Mouse (Mus musculus) cerebellum, postnatal 25 days (tissue): ENCODE results near the gene Gzf1.
A peak's percentile ranks its signal among the peaks of the same experiment; 100 is the strongest.

ENCODE experiments used
- DNase-seq, 2 experiments: peaks; one replicate each; pipeline ENCODE4 v3.0.0; 2021; ENCODE audit warnings: mixed read lengths in 2 of 2

Gzf1 gene

DNA sequence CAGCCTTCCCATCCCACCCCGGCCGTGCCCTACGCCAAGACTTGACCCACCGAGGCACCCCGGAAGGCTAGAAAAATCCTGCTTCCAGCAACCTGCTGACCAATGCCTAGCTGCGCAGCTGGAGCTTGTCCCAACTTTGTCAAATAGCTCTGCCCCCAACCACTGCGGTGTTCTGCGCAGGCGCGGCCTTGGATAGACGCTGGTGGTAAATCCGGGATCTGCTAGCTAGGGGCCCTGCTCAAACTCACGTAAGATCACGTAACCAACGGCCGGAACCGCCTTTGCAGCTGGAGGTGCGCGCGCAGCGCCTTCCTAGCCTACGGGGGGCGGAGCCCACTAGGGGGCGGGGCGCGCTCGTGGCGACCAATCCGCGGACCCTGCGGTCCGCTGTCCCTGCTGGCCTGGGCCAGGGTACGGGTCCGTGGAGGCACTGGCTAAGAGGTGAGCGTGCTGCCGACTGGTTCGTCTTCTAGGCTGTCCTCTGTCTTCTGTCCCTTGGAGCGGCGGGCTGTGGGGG, at the start of gene Gzf1:
TSS of gene Gzf1 (plus strand) at position 249 of the 517 bp plus-strand sequence.
- DNase-seq: peak; percentile 99 to 100

DNA sequence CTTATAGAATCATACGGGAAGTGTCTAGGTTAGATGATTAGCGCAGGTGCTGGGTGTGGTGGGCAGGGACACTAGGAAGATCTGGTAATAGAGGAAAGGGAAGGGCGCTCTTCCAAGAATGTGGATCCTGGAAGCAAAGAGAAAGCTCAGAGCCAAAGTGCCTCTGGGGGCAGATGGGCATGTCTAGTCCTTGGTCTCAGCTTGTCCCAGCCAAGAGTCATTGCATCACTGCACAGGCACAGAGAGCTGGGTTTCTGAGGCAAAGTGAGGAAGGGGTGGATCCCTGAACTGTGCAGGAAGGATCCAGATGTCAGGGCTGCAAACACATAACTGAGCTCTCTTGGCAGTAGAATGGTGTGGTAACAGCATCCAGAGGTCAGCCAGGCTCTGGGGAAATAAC, 49.2 kb upstream of the Gzf1 start:
- no peak for DNase-seq

DNA sequence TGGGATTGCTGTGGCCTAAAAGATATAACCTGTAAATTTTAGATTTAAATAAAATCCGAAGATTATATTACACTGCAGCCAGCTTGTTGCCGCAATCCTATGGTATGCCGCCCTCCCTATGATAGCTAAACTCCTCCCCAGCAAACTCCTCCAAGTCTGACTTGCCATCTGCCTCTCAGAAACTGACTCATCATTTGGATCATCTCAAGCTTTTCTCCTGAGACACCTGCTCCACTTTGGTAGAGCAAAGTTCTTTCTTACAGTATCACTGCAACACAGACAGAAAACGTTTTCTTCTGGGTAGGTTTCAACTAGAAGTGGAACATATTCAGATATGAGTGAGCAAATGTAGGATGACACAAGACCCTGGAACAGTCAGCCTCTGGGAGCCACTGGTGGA, 46.4 kb upstream of the Gzf1 start:
- DNase-seq: no peak

DNA sequence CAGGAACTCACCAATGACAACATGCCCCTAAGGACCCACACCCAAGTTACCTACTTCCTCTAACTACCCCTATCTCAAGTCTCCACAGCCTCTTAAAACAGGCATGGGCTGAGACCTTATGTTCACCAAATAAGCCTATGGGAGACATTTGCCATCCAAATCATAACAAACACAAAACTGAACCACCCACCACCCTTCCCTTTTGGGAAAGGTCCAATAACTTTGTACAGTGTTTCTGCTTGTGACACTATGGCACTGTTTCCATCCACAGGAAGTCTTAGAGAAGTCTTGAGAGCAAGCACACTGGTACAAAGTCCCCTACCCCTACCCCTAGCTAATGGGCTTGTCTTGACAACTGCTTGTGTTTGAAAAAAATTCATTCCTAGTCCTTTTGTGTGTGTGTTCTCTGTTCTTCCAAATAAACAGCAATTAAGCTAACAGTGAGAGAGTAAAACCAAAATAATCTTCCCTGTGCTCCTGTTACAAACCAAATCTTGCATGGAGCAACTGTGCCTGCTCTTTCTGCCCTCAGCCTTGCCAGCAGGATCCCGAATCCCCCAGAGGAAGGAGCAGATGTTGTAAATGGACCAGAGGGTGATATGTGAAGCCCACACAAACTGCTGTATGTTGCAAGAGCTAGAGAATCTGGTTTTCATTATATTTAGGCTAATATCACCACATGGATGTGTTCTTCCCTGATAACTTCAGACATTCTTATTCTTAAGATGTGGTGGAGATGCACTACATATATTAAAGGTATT, 38.0 kb upstream of the Gzf1 start:
- no peak for DNase-seq

DNA sequence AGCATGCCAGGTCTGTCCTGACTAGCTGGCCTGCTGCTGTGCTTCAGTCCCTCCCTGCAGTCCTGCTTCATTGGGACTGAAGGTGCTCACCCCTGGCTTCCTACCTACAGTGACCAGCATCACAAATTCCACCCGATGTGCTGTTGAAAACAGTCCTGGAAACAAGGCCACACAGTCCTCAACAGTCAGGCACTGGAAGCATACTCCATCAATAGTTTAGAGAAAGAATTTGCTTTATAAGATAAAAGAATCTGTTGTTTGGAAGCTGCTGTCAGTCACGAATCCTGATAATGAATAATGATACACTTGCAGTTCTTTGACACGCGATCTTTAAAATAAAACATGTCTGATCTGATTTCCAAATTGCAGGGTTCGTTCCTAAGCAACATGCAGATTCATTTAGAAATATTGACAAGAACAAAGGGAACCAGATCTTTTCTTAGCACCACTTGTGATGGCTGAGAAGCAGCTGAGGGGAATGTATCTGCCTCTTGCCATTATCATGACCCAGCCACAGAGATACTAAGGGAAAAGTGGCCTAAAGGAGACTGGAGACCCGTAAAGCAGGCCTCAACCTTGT, 36.3 kb upstream of the Gzf1 start:
- no peak for DNase-seq

DNA sequence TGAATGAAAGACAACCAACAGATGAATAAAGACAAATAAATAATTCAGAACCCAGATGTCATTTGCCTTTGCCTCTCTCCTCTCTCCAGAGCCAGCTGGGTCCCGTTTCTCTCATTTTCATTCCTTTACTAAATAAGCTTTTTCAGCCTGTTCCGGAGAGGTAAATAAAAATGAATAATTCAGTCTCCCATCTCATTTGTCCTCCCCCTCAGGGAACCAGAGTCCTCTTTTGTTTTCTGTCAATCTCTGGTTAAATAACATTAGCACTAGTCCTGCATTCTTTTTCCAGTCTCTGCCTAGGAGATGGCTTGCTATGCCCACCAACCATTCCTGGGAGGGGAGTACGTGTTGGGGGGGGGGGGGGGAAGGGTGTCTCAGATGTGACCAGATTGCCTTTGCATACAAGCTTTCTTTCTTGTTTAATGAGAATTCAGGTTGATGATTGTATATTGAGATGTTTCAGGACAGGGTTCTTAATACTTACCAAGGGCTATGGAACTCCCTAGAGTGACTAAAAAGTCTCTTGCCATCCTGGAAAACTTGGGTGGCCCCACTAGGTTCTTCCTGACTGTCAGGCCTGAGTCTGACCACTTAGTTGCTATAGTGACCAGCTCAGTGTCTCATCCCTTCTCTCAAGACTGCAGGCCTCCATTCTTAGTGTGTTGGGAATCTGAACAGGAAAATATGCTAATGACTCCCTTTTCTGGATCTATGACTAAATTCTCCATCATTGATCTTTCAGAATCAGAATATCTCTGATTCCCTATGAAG, 30.1 kb upstream of the Gzf1 start:
- DNase-seq: no peak

DNA sequence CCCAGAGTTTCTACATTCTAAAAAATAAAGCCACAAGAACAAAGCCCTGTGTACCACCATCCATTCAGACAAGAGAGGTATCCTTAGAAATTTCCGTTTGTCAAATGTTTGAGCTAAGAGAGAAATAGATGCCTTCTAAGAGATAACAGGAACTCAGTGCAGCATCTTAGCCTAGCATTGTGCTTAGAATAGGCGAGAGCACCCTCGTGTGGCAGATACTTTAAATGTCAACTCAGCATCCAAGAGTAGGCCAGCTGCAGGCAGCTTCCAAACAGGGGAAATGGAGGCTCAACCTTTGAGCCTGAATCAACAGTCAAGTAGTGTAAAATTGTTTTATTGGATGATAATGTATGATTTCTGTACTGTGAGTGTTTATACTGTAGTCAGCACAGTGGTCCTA, 25.9 kb upstream of the Gzf1 start:
- peak; percentile 39 to 70 for DNase-seq

DNA sequence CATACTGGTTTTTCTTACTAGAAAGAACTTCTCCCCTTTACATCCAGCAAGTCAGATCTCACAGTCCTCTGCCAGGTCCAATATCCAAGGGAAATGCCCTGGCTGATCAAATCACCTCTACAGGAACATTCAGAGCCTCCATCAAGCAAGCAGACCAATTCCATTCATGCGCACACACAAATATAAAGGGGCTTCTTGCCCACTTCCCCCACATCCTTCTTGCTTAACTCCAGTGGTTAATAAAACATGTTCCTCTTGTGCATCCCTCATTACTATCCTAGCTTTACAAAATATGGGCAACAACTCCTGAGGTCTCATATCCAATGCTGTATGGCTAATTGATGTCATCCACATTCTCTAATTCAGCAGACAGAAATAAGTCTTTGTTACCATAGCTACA, 17.4 kb upstream of the Gzf1 start:
- DNase-seq: no peak

DNA sequence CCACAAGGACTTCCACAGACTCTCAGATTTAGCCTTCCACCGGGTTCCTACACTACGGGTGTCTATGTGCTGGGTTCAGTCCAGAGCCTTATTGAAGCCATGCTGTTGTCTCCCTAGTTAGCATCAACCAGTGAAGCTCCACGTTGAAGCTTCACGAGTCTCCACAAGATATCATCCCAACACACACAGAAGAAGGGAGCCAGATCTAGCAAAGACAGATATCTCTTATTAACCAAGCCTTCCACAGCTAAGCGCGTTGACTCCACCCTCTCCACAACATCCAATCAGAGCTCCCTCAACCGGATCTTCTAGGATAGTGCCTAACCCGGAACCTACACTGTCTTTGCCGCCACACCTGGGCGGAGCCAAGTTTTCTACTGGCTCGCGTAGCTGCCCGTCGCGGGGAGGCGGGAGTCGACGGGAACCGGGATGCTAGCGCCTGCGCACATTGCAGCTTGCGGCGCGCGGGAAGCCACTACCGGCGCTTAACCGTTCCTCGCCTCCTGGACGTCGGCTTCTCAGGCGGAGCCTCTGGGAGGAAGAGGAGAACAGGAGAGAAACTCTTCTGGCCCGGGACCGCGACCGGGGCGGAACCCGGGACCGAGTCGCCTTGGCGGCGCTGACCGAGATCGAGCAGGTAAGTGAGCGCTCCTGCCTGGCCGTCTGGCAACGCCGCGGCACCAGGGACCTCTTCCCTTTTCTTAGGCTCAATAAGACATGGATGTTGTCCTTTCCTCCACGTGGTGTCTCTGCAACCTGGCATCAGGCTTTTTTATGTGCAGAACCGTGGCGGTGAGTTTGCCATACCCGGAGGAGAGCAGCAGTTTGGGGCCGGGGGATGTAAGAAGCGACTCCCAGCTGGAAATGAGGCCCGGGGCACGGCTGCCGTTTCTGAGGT, 8.4 kb upstream of the Gzf1 start, which contains the start of gene Nxt1:
TSS of gene Nxt1 (plus strand) at position 403 of the 898 bp plus-strand sequence.
- DNase-seq: peak; percentile 99 to 100

DNA sequence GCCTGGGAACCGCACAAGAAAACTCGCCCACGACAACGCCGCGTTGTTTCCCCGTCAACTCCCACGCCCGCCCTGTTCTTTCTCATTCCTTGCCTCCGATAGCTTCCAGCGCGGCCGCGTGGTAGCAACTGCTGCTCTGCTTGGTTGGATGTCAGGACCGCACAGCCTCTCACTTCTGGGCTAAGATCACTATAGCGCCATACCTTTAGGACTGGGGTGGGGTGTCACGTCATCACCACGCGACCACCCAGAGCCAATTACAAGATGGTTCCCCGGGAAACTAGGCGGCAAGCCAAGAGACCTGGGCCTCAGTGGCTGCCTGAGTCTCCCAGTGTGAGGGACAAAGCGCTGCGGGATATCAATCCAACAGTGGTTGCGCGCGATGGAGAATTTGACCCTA, 3.0 kb upstream of the Gzf1 start:
- peak; percentile 54 to 69 for DNase-seq

DNA sequence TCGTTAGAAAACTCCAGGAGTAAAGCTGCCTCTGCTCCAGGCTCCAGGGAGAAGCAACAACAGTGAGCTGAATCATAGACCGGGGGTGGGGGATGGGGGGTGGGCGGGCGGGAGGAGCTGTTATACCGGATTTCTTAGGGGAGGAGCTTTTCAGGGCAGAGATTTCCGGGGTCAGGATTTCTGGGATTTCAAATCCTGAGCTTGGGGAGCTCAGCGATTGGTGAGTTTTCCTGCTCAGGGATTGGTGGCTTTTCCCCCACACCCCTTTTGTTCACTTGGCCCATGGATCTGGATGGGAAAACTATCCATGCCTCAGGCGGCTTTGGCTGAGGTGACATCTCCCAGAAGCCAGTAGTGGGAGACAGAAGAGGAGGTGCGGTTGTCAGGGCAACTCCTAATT, 1.5 kb upstream of the Gzf1 start:
- no peak for DNase-seq

DNA sequence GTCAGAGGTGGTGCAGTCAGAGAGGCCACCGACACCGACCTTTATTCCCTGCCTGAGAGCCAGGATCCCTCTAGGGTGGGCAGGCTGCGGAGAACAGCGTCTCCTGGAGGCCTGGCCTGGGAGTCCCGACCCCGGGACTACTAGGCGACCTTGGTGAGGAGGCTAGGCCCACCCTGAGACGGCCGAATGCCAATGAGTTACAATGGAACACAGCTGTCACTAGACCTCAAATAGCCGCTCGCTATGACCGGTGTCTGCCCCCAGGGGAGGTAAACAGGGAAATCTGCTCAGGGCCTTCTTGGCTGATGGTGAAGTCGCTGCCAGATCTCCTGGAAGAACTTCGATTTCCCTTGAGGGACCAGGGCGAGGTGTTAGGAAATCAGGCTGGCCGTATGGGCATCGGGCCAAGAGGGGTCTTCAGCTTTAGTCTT, 653 bp downstream of the Gzf1 start:
- DNase-seq: peak in 1 of 2 experiments; percentile 61

DNA sequence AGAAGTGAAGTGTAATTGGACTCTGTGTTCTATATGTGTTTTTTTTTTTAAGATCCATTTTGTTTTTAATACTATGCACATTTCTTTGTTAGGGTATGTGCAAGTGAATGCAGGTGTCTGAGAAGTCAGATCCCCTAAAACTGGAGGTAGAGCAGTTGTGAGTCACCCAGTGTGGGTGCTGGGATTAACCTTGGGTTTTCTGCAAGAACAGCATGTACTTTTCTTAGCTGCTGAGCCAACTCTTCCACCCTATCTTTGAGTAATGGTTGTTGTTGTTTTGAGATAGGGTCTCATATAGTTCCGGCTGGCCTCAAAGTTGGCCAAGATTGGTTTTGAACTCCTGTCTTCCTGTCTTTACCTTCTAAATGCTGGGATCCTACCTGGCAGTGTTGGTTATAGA, 2.2 kb downstream of the Gzf1 start:
- DNase-seq: no peak

DNA sequence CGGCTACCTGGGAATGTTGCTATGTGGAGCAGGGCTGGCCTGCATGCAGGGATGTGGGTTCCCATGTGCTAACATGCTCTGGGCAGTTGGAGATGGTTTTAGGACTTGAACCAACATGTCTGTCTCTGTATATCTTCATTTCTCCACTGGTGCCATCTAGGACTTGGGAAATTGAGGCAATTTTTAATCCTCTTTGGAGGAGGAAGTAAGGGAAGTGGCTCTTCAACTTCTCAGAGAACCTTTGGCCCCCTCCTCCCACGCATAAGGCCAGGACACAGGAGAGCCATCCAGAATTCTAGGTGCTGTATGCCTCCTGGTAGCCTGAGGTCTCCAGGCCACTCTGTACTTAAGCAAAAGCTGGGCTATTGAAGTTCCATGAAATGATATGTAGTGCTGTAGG, 4.1 kb downstream of the Gzf1 start:
- no peak for DNase-seq

DNA sequence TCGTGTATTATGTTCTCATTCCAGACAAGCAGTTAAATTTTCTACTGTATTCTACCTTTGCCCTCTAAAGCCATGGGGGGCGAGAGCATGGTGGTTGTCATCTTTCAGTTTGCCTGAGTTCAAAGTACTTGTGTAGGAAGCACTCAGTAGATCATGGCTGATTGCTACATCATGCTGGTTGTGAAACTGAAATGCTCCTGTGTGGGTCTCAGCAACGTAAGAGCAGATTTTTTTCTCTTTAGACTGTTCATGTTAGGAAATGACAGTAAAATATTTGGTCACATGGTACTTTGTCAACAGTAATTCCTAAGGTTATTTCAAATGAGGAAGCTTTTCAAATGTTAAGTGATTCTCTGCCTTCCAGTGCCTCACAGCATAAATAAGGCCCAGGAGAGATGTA, 4.9 kb downstream of the Gzf1 start:
- DNase-seq: no peak

DNA sequence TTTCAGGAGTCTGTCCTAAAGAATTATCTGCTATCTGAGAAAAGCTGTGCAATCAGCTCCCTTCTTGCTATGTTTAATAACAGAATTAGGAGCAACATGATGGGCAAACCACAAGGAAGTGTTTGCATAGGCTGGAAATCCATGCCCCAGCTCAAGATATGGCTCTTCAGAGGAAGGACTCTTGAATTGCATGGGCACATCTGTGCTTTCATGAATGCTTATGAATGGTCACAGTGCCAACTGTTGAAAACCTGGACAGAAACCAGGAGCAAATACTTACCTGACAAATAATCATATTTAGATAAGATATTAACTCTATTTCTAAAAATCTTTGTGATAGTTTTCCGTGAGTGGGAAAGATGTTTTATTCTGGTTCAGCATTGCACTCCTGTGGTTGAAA, 6.0 kb downstream of the Gzf1 start:
- DNase-seq: no peak

DNA sequence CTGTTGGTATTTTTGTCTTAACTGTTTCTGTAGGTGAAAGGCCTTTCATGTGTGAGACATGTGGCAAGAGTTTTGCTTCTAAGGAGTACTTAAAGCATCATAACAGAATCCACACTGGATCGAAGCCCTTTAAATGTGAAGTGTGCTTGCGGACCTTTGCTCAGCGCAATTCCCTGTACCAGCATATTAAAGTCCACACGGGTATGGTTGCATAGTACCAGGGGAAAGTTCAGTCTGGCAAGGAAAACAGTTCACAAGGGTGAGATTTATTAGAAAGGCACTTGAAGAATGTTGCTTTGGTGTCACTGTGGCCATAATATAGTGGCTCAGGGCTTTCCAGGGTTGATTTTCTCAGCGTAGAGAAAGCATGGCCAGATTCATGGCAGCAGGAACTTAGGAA, 7.1 kb downstream of the Gzf1 start:
- no peak for DNase-seq

DNA sequence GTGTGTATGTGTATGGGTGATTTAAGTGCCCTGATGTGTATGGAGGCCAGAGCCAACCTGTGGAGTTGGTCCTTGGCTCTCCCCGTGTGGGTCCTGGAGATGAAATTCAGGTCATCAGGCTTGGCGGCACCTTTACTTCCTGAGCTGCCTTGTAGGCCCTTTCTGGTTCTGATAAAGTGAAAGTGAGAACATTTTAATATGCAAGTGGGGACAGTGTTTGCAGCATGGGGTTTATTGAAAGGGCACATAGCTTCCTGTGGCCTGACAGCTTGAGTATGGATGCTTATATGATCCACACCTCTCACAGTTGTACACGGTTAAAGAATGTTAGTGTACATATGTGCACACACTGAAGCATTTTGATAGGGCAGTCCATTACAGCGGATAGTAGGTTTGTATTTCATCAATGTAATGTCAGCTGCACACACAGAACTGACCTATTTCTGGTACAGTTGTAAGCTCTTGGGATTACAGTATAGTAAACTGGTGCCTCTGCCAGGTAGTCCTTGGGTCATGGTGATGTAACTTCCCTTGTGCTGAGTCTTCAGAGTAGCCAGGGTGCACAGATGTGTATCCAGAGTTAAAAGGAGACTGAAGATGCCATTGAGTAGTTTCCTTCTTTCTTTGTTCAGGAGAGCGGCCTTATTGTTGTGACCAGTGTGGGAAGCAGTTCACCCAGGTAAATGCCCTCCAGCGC, 8.8 kb downstream of the Gzf1 start:
- DNase-seq: no peak

DNA sequence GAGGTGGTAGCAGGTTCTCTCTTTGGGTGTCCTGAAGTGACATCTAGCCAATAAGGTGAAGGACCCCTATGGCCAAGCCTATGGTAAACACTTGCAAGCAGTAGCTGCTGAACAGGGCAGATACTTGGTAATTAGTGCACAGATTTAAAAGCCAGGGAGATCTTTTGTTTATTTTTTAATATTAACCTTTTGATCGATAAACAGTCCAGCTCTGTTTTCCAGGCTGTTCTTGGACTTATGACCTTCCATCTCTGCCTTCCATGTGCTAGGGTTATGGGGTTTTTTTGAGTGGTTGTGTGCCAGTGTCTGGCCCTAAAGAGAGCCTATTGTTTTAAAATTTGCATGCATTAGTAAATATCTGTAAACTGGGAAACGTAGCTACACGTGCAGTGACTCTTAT, 9.5 kb downstream of the Gzf1 start:
- no peak for DNase-seq

DNA sequence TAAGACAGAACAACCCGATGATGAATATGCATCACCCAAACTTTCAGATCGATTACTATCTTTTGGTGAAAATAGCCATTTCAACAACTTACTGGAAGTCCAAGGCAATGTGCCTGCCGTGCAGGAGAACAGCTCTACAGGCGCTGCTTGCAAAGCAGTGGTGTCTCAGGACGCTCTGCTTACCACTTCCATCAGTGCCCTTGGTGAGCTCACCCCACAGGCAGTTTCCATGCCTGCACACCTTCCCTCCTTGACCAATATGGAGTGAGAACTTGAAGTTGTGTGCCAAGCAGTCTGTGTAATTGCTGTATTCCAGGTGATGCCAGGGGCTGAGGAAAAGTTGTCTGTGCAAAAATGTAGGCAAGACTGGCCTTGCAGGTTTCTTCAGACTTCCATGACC, 10.0 kb downstream of the Gzf1 start:
- DNase-seq: no peak

DNA sequence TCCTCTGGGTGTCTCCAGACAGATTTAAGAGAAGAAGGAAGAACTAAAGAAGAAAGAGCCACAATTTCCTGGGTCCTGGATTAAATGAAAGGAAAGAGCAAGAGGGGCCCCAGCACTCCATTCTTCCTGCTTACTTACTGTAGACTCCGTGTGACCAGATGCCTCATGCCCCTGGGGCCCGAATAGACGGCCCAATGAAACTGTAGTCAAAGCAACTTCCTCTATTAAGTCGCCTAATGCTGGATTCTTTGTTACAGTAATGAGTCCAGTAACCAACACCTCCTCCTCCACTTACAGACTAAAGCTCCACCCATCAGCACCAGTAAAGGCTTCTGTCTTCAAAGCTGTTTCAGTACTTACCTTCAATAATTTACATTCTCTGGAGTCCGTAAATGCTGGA, 17.7 kb downstream of the Gzf1 start:
- no peak for DNase-seq
